Mouse (Mus musculus) limb, embryonic 10.5 days (tissue): ENCODE data around the gene Parp9. TPM values are rescaled to one million over a fixed set of nuclear protein-coding genes. Genes with fewer than 3 reads are reported as not detected.
"Not testable (repeated sequence)": the region's sequence is repeated elsewhere in the genome, so short reads cannot be mapped to it uniquely, and the experiment has no call there.

Experiments
- DNase-seq: peaks from one replicate; pipeline ENCODE4 v3.0.0-alpha.2; 2017; ENCODE audit warnings: low spot score
- H3K27ac ChIP-seq: fragments of 300-500 bp; sonication (generic); 2 replicates; pipeline ENCODE4 v1.5.1; 2016; ENCODE audit warnings: mild to moderate bottlenecking
- H3K27me3 ChIP-seq: fragments of 300-500 bp; sonication (generic); 2 replicates; pipeline ENCODE4 v1.6.1; 2016; ENCODE audit warnings: low read depth, mild to moderate bottlenecking; ENCODE audit not compliant: poor library complexity, severe bottlenecking
- H3K36me3 ChIP-seq: fragments of 300-500 bp; sonication (generic); 2 replicates; pipeline ENCODE4 v1.6.1; 2016; ENCODE audit warnings: mild to moderate bottlenecking, moderate library complexity
- H3K4me1 ChIP-seq: fragments of 300-500 bp; sonication (generic); 2 replicates; pipeline ENCODE4 v1.6.1; 2016
- H3K4me3 ChIP-seq: fragments of 300-500 bp; sonication (generic); 2 replicates; pipeline ENCODE4 v1.5.1; 2016; ENCODE audit warnings: mild to moderate bottlenecking, moderate library complexity
- H3K9me3 ChIP-seq: fragments of 300-500 bp; sonication (generic); replicated peaks from 2 replicates; pipeline ENCODE4 v1.6.1; 2016; ENCODE audit warnings: mild to moderate bottlenecking
- WGBS: fragments of 180-500 bp; shearing (Covaris S2); methylation state at CpG from one replicate; pipeline ENCODE4 v1.1.7; 2016; 5-methylcytosine and 5-hydroxymethylcytosine counted together
- polyA plus RNA-seq: library from polyadenylated mRNA; unstranded; fragments of >200 nt; fragmentation: Nextera tagmentation; extraction: Ambion mirVana; gene quantifications from 2 replicates; pipeline ENCODE4 v1.2.1, GENCODE M21; 2016

The Parp9 gene
- polyA plus RNA-seq, 1 experiment from 2014 or later = 2.5 TPM

DNA sequence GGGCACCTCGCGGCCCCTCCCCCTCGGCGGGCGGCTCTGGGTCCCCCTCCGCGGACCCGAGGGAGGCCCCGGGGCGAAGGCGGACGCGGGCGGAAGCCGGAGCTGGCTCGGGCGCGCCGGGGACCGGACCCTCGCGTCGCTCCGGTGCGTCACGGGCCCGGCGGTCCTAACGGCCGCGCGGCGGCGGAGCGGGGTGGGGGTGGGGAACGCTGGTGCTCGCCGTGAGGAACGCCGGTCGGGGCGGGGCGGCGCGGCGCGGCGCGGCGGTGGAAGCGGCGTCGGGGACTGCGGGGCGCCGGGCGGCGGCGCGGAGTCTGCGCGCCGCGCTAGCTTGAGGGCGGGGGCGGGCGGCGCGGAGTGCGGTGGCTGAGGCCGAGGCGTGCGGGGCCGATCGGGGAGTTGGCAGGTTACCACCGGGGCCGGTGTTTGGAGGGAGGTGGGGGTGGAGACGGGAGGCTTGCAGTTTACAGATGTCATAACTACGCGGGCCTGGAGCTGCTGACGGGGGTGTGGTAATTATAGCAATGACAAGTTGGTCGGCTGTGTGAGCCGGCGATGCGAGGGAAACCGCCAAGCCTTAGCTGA is 45.3 kb downstream of the Parp9 start:
- peaks cover 9% of the 10 kb centered on the region for H3K4me1 ChIP-seq
- peak overlapping the region; percentile 97 for H3K27ac ChIP-seq
- no peaks in the 10 kb centered on the region for H3K27me3 ChIP-seq
- peak; percentile 69 for DNase-seq
- under 1% methylated on average over 85 of the region's 86 CpGs for WGBS
- H3K36me3 ChIP-seq = no peaks in the 10 kb centered on the region
- H3K4me3 ChIP-seq = peak overlapping the region; percentile 94
- H3K9me3 ChIP-seq = no peaks in the 10 kb centered on the region; the same call in 1 of the 2 replicates

DNA sequence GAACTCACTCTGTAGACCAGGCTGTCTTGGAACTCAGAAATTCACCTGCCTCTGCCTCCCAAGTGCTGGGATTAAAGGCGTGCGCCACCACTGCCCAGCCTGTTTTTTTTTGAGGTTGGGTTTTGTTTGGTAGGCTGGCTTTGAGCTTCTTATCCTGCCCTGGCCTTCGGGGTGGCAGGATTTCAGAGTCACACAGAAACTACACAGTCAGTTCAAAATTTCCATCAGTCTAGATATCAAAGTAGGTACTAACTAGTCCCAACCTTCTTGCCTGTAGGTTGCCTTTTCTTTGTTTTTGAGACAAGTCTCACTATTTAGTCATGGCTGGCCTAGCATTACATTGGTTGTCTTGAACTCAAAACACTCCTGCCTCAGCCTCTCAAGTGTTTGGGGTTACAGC is 46.2 kb downstream of the Parp9 start:
- DNase-seq = no peak
- 68% methylated on average over 3 of the region's 3 CpGs for WGBS
- peak overlapping the region; percentile 94 for H3K4me3 ChIP-seq
- H3K36me3 ChIP-seq = 0 out of 2 replicates have a peak, but pooled peaks cover 3% of the 10 kb centered on the region
- no peaks in the 10 kb centered on the region for H3K27me3 ChIP-seq
- H3K27ac ChIP-seq = no peak overlapping the region
- no peaks in the 10 kb centered on the region; the same call in 1 of the 2 replicates for H3K9me3 ChIP-seq
- peaks cover 9% of the 10 kb centered on the region for H3K4me1 ChIP-seq

- WGBS = 93% methylated on average over 1 of the region's 1 CpGs
- Histone ChIP-seq H3K27me3 (no peaks in the 10 kb centered on the region), H3K9me3 (no peaks in the 10 kb centered on the region), H3K27ac (no peak overlapping the region), H3K4me3 (no peak overlapping the region), H3K4me1 (0 out of 2 replicates have a peak, but pooled peaks cover 4% of the 10 kb centered on the region), H3K36me3 (0 out of 2 replicates have a peak, but pooled peaks cover 4% of the 10 kb centered on the region)
- DNase-seq = no peak
These were observed 49.7 kb downstream of the Parp9 start for GRCm38 (mm10) chr16:35987930-35988329.

- Histone ChIP-seq H3K36me3 (0 out of 2 replicates have a peak, but pooled peaks cover 4% of the 10 kb centered on the region), H3K27me3 (no peaks in the 10 kb centered on the region), H3K4me3 (no peak overlapping the region), H3K27ac (no peak overlapping the region), H3K4me1 (no peaks in the 10 kb centered on the region), H3K9me3 (no peaks in the 10 kb centered on the region)
- WGBS = 80% methylated on average over 1 of the region's 1 CpGs
- no peak for DNase-seq
These were observed 54.1 kb downstream of the Parp9 start for GRCm38 (mm10) chr16:35992391-35992790.

DNA sequence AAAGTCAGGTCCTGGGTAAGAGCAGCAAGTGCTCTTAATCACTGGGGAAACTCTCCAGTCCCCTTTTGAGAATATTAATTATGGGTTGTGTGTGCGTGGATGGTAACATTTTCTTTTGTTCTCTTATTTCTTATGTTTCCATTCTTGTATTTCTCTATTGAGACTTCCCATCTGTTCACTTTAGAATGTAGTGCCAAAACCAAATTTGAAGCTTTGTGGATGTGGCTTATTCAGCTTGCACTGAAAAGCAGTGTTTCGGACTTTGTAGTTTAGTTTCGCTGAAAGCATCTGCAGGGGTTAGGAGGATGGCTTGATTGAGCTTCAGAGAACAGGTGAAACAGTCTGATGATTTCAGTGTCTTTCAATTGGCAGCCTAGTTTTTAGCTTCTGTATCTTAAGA is 55.0 kb downstream of the Parp9 start:
- H3K4me3 ChIP-seq = no peak overlapping the region
- WGBS = 92% methylated on average over 3 of the region's 3 CpGs
- 0 out of 2 replicates have a peak, but pooled peaks cover 4% of the 10 kb centered on the region for H3K36me3 ChIP-seq
- no peaks in the 10 kb centered on the region for H3K9me3 ChIP-seq
- no peaks in the 10 kb centered on the region for H3K4me1 ChIP-seq
- DNase-seq = no peak
- no peaks in the 10 kb centered on the region for H3K27me3 ChIP-seq
- H3K27ac ChIP-seq = no peak overlapping the region

DNA sequence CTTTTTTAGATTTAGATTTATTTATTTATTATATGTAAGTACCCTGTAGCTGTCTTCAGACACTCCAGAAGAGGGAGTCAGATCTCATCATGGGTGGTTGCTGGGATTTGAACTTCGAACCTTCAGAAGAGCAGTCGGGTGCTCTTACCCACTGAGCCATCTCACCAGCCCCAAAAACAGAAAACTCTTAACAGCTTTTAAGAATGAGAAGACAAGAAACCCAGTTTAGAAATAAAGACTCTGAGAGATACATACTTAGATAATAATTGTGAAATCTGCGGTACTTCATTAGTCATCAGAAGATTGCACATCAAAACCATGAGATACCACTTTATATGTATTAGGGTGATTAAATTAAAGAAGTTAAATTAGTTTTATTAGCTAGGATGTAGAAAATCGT is 60.6 kb downstream of the Parp9 start:
- H3K36me3 ChIP-seq = peaks cover 34% of the 10 kb centered on the region
- H3K4me1 ChIP-seq, H3K4me3 ChIP-seq, DNase-seq, H3K27me3 ChIP-seq, H3K9me3 ChIP-seq, H3K27ac ChIP-seq: not testable (repeated sequence)
- 95% methylated on average over 4 of the region's 4 CpGs for WGBS

- Histone ChIP-seq H3K27me3 (no peaks in the 10 kb centered on the region), H3K4me3 (no peak overlapping the region)
These were observed 70.1 kb downstream of the Parp9 start for GRCm38 (mm10) chr16:36008396-36008795.

GRCm38 (mm10) chr16:36016335-36016734 is 78.1 kb downstream of the Parp9 start:
- peaks cover 56% of the 10 kb centered on the region for H3K36me3 ChIP-seq
- 100% methylated on average over 1 of the region's 1 CpGs for WGBS
- H3K4me1 ChIP-seq = no peaks in the 10 kb centered on the region
- H3K9me3 ChIP-seq = no peaks in the 10 kb centered on the region
- H3K27ac ChIP-seq = no peak overlapping the region
- DNase-seq = no peak
- H3K4me3 ChIP-seq = no peak overlapping the region
- H3K27me3 ChIP-seq = no peaks in the 10 kb centered on the region

More at GRCm38 (mm10) chr16:36008396-36008795, 70.1 kb downstream of the Parp9 start:
- WGBS = 96% methylated on average over 3 of the region's 3 CpGs
- no peak for DNase-seq
- Histone ChIP-seq H3K36me3 (peaks cover 55% of the 10 kb centered on the region), H3K4me1 (no peaks in the 10 kb centered on the region), H3K27ac (no peak overlapping the region), H3K9me3 (no peaks in the 10 kb centered on the region)

Other genes with a start within 250 kb of the Parp9 start
- 10.7 and 13.3 TPM in 2 replicates for gene Dirc2, start 169.1 kb upstream of the Parp9 start, polyA plus RNA-seq
- 27.1 and 34.4 TPM in 2 replicates for gene Hspbap1, start 168.1 kb upstream of the Parp9 start, polyA plus RNA-seq
- gene Parp14, start 66.9 kb upstream of the Parp9 start, polyA plus RNA-seq = 0.19 and 0.24 TPM in 2 replicates
- 1.8 and 2.7 TPM in 2 replicates for gene Dtx3l, start 681 bp downstream of the Parp9 start, polyA plus RNA-seq
- gene Kpna1, start 40.3 kb downstream of the Parp9 start, polyA plus RNA-seq = 58.0 and 59.0 TPM in 2 replicates
- gene Wdr5b, start 102.7 kb downstream of the Parp9 start, polyA plus RNA-seq = 5.0 and 8.3 TPM in 2 replicates
- gene Fam162a, start 133.1 kb downstream of the Parp9 start, polyA plus RNA-seq = 353 and 424 TPM in 2 replicates
- gene Ccdc58, start 133.2 kb downstream of the Parp9 start, polyA plus RNA-seq = 107 and 125 TPM in 2 replicates
- gene Csta1, start 192.8 kb downstream of the Parp9 start, polyA plus RNA-seq = 0.13 TPM in 1 of 2 replicates, not detected in the other
- not detected in 2 replicates for gene Stfa2l1, start 218.3 kb downstream of the Parp9 start, polyA plus RNA-seq
- not detected in 2 replicates for gene Gm5483, start 245.7 kb downstream of the Parp9 start, polyA plus RNA-seq